Mouse (Mus musculus) embryonic facial prominence, embryonic 15.5 days (tissue): ENCODE measurements at regions not wholly inside any gene's neighbourhood (a gene's known extent, or its start where the extent isn't known, plus 50 kb on each side); places are given as distances from the start of the nearest gene placed in this dataset.

Experiments used
- ATAC-seq: fragments of 200-750 bp; cut with Nextera tagmentation; 2 replicates; pipeline ENCODE4 v1.8.0; 2017; ENCODE audit warnings: low read depth, moderate TSS enrichment; ENCODE audit not compliant: insufficient number of reproducible peaks, low FRiP score, low TSS enrichment
- H3K27ac ChIP-seq: fragments of 300-500 bp; sonication (generic); replicated peaks from 2 replicates; pipeline ENCODE4 v1.5.1; 2015; ENCODE audit warnings: mild to moderate bottlenecking, inconsistent platforms
- H3K27me3 ChIP-seq: fragments of 300-500 bp; sonication (generic); 2 replicates; pipeline ENCODE4 v1.6.1; 2015; ENCODE audit warnings: inconsistent platforms
- H3K36me3 ChIP-seq: fragments of 300-500 bp; sonication (generic); 2 replicates; pipeline ENCODE4 v1.6.1; 2015; ENCODE audit warnings: mild to moderate bottlenecking, inconsistent platforms
- H3K4me1 ChIP-seq: fragments of 300-500 bp; sonication (generic); 2 replicates; pipeline ENCODE4 v1.6.1; 2015; ENCODE audit warnings: inconsistent platforms
- H3K4me2 ChIP-seq: fragments of 300-500 bp; sonication (generic); replicated peaks from 2 replicates; pipeline ENCODE4 v1.6.1; 2015; ENCODE audit warnings: mild to moderate bottlenecking, inconsistent platforms
- H3K4me3 ChIP-seq: fragments of 300-500 bp; sonication (generic); replicated peaks from 2 replicates; pipeline ENCODE4 v1.5.1; 2015; ENCODE audit warnings: mild to moderate bottlenecking, inconsistent platforms
- H3K9ac ChIP-seq: fragments of 300-500 bp; sonication (generic); 2 replicates; pipeline ENCODE4 v1.6.1; 2015; ENCODE audit warnings: inconsistent platforms
- H3K9me3 ChIP-seq: fragments of 300-500 bp; sonication (generic); replicated peaks from 2 replicates; pipeline ENCODE4 v1.6.1; 2016; ENCODE audit warnings: inconsistent platforms
- WGBS: fragments of 180-500 bp; shearing (Covaris S2); methylation state at CpG from one replicate; pipeline ENCODE4 v1.1.7; 2015; 5-methylcytosine and 5-hydroxymethylcytosine counted together

DNA sequence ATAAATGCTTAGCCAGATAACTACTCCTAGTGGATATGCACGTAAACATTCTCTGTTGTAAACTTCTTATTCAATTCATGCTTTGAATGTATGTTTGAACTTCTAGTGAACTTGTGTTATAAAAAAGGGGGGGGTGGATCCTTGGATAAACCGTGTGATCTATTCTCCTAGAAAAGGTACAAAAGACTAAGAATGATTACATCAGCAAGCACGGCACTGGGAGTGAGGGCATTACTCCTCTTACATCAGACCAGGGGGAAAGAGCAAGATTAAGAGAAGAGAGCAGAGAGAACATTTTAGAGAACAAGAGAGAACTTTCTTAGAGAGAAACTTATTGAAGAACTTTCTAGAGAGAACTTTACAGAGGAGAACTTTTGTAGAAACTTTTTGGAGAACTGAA lies 442.6 kb upstream of the Kcnab2 start:
- no peak overlapping the region for H3K4me2 ChIP-seq
- H3K27ac ChIP-seq, result no peak overlapping the region
- no peak for ATAC-seq
- no peak overlapping the region for H3K4me3 ChIP-seq
- no peaks in the 10 kb centered on the region for H3K9me3 ChIP-seq
- H3K36me3 ChIP-seq, result no peaks in the 10 kb centered on the region
- no peak overlapping the region for H3K9ac ChIP-seq
- H3K27me3 ChIP-seq, result no peaks in the 10 kb centered on the region
- WGBS, result 81% methylated on average over 3 of the region's 3 CpGs
- no peaks in the 10 kb centered on the region for H3K4me1 ChIP-seq

DNA sequence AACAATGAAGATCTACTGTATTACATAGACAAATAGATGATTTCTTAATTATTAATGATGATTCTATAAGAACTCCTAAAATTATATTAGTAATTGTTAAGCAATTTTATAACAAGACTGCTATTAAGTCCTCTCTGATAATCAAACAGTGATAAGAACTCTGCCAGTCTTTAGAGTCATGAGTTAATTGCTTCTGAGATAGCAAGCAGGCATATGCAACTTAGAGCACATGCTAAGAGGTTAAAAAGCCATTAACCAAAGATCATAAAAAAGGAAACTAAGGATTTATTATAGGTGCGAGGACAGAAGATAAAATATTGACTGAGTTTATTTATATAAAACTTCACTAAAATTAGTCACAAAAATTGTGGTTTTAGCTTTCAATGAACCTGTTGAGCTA lies 442.2 kb upstream of the Kcnab2 start:
- Histone ChIP-seq H3K4me1 (no peaks in the 10 kb centered on the region), H3K4me3 (no peak overlapping the region), H3K9ac (no peak overlapping the region), H3K9me3 (no peaks in the 10 kb centered on the region), H3K4me2 (no peak overlapping the region), H3K36me3 (no peaks in the 10 kb centered on the region), H3K27me3 (no peaks in the 10 kb centered on the region), H3K27ac (no peak overlapping the region)
- 94% methylated on average over 1 of the region's 1 CpGs for WGBS
- ATAC-seq, result no peak

DNA sequence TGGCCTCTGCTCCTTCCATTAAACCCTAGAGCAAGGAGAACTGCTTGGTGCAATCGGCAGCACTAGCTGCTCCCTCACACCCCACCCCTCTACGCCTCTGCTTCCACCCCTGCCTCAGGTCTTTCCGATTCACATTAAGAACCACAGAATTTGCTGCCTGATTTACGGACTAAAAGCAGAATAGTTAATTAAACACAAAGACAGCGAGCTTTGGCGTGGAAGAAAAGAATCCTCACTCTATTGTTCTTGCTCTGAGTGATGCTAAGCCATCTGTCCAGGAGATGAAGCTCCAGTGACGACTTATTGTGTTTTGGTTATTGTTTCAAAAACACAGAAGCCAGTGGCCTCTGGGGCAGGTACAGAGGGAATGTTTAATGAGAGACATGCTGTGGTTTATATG lies 438.9 kb upstream of the Kcnab2 start:
- Histone ChIP-seq H3K27me3 (no peaks in the 10 kb centered on the region), H3K4me2 (no peak overlapping the region), H3K4me1 (no peaks in the 10 kb centered on the region), H3K4me3 (no peak overlapping the region), H3K36me3 (no peaks in the 10 kb centered on the region), H3K9ac (no peak overlapping the region), H3K9me3 (no peaks in the 10 kb centered on the region), H3K27ac (no peak overlapping the region)
- ATAC-seq, result no peak
- 18% methylated on average over 7 of the region's 7 CpGs for WGBS

- no peaks in the 10 kb centered on the region for H3K27me3 ChIP-seq
- no peak overlapping the region for H3K27ac ChIP-seq
- H3K9me3 ChIP-seq, result no peaks in the 10 kb centered on the region
- no peak overlapping the region for H3K4me2 ChIP-seq
- WGBS, result 33% methylated on average over 10 of the region's 10 CpGs
- H3K9ac ChIP-seq, result no peak overlapping the region
- no peak overlapping the region for H3K4me3 ChIP-seq
- H3K4me1 ChIP-seq, result no peaks in the 10 kb centered on the region
- H3K36me3 ChIP-seq, result no peaks in the 10 kb centered on the region
- no peak for ATAC-seq
Observed at GRCm38 (mm10) chr4:152913497-152913896, 435.8 kb upstream of the Kcnab2 start.

- no peaks in the 10 kb centered on the region for H3K4me1 ChIP-seq
- no peaks in the 10 kb centered on the region for H3K36me3 ChIP-seq
- WGBS, result 70% methylated on average over 10 of the region's 10 CpGs
- H3K27me3 ChIP-seq, result no peaks in the 10 kb centered on the region
- no peak overlapping the region for H3K4me2 ChIP-seq
- H3K27ac ChIP-seq, result no peak overlapping the region
- H3K9me3 ChIP-seq, result no peaks in the 10 kb centered on the region
- no peak overlapping the region for H3K9ac ChIP-seq
- ATAC-seq, result no peak
- no peak overlapping the region for H3K4me3 ChIP-seq
Observed at GRCm38 (mm10) chr4:152912846-152913245, 435.2 kb upstream of the Kcnab2 start.

GRCm38 (mm10) chr4:152908235-152908634 lies 430.6 kb upstream of the Kcnab2 start:
- Histone ChIP-seq H3K4me3 (no peak overlapping the region), H3K4me2 (no peak overlapping the region), H3K4me1 (no peaks in the 10 kb centered on the region), H3K9me3 (no peaks in the 10 kb centered on the region), H3K27me3 (no peaks in the 10 kb centered on the region), H3K27ac (no peak overlapping the region), H3K9ac (no peak overlapping the region), H3K36me3 (no peaks in the 10 kb centered on the region)
- WGBS, result 58% methylated on average over 5 of the region's 5 CpGs
- ATAC-seq, result no peak

DNA sequence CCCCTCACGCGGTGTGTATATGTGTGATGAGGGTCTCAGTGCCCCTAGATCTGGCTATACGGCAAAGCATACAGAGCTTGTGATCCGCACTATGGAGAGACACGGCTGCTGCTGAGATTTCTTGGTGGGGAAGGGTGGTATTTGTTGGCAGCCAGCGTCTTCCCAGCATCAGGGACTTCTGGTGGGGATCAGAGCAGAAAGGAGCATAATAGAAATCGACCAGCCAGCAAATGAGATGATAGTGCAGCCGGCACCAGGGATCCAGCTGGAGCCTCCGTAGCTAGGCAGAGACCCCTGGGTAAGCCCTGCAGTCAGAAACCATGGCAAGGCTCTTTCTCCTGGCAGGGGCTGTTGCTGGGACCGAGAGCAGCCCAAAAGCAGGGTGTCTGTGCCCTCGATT lies 425.2 kb upstream of the Kcnab2 start:
- Histone ChIP-seq H3K9ac (no peak overlapping the region), H3K9me3 (no peaks in the 10 kb centered on the region), H3K4me1 (no peaks in the 10 kb centered on the region), H3K27ac (no peak overlapping the region), H3K4me2 (no peak overlapping the region), H3K4me3 (no peak overlapping the region), H3K27me3 (no peaks in the 10 kb centered on the region), H3K36me3 (no peaks in the 10 kb centered on the region)
- ATAC-seq, result no peak
- WGBS, result 71% methylated on average over 11 of the region's 11 CpGs

GRCm38 (mm10) chr4:152900049-152900448 lies 422.4 kb upstream of the Kcnab2 start:
- Histone ChIP-seq H3K9me3 (no peaks in the 10 kb centered on the region), H3K4me2 (no peak overlapping the region), H3K4me1 (no peaks in the 10 kb centered on the region), H3K4me3 (no peak overlapping the region), H3K9ac (no peak overlapping the region), H3K27ac (no peak overlapping the region), H3K27me3 (no peaks in the 10 kb centered on the region), H3K36me3 (no peaks in the 10 kb centered on the region)
- ATAC-seq, result no peak
- 74% methylated on average over 4 of the region's 4 CpGs for WGBS

DNA sequence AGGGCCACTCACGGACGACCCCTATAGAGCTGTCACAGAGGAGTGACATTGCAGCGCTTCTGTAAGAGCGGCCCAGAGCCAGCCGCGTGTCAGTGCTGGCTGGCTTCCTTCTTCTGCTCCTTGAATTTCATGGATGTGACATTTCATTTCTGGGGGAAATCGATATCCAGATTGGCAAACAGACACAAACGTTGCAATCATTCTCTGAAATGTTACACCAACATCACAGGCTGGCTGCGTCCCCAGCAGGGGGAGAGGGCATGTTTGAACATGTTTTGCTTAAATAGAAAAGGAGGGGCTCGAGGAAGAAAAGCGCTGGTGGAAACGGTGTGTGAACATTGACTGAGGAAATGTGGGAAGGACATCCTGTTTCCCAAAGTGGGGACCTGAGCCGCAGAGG lies 417.4 kb upstream of the Kcnab2 start:
- Histone ChIP-seq H3K4me1 (no peaks in the 10 kb centered on the region), H3K27me3 (no peaks in the 10 kb centered on the region), H3K4me2 (no peak overlapping the region), H3K4me3 (no peak overlapping the region), H3K9me3 (no peaks in the 10 kb centered on the region), H3K27ac (no peak overlapping the region), H3K36me3 (no peaks in the 10 kb centered on the region), H3K9ac (no peak overlapping the region)
- no peak for ATAC-seq
- 49% methylated on average over 13 of the region's 13 CpGs for WGBS

GRCm38 (mm10) chr4:152892997-152893396 lies 415.3 kb upstream of the Kcnab2 start:
- Histone ChIP-seq H3K4me3 (no peak overlapping the region), H3K9ac (no peak overlapping the region), H3K36me3 (no peaks in the 10 kb centered on the region), H3K4me1 (no peaks in the 10 kb centered on the region), H3K27ac (no peak overlapping the region), H3K4me2 (no peak overlapping the region), H3K27me3 (no peaks in the 10 kb centered on the region), H3K9me3 (no peaks in the 10 kb centered on the region)
- WGBS, result 85% methylated on average over 3 of the region's 3 CpGs
- no peak for ATAC-seq

GRCm38 (mm10) chr4:152889211-152889610 lies 411.5 kb upstream of the Kcnab2 start:
- H3K36me3 ChIP-seq, result no peaks in the 10 kb centered on the region
- no peaks in the 10 kb centered on the region for H3K9me3 ChIP-seq
- ATAC-seq, result no peak
- no peaks in the 10 kb centered on the region for H3K4me1 ChIP-seq
- H3K4me3 ChIP-seq, result no peak overlapping the region
- no peak overlapping the region for H3K9ac ChIP-seq
- H3K27ac ChIP-seq, result no peak overlapping the region
- no peaks in the 10 kb centered on the region for H3K27me3 ChIP-seq
- H3K4me2 ChIP-seq, result no peak overlapping the region
- WGBS, result 80% methylated on average over 5 of the region's 5 CpGs

- Histone ChIP-seq H3K27ac (no peak overlapping the region), H3K4me2 (no peak overlapping the region), H3K4me1 (no peaks in the 10 kb centered on the region), H3K9me3 (no peaks in the 10 kb centered on the region), H3K9ac (no peak overlapping the region), H3K36me3 (no peaks in the 10 kb centered on the region), H3K4me3 (no peak overlapping the region), H3K27me3 (no peaks in the 10 kb centered on the region)
- WGBS, result 85% methylated on average over 14 of the region's 14 CpGs
- ATAC-seq, result no peak
Observed at GRCm38 (mm10) chr4:152888306-152888705, 410.6 kb upstream of the Kcnab2 start.
